Mouse (Mus musculus): ENCODE measurements around the gene Gcnt1.

The Gcnt1 gene

DNA sequence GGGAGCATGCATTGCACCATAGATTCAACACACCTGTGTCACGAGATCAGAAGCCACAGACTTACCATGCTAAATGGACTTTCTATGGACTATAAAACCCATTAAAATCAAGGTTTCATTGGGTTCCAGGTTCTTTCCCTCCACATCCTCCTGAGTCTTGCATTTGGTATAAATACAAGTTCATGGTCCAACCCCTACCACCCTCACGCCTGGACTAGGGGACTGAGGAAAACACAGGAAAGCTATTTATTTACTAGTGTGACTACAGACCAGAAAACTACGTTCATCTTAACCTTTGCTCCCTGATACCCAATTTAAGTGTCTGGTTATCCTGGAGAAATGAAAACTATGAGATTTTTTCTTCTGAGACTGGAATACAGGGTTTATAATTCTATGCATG, at the start of gene Gcnt1:
Gene Gcnt1, minus strand, starts transcription at position 144 of the 400 bp plus-strand sequence.
- no peak for DNase-seq (ENCODE audit: low read depth, low spot score)

- no peak for DNase-seq (ENCODE audit: low read depth, low spot score)
Observed at GRCm38 (mm10) chr19:17417855-17418254, 45.2 kb upstream of the Gcnt1 start.

- DNase-seq (ENCODE audit: low read depth, low spot score), result no peak
Observed at GRCm38 (mm10) chr19:17412915-17413459, 40.3 kb upstream of the Gcnt1 start.

DNA sequence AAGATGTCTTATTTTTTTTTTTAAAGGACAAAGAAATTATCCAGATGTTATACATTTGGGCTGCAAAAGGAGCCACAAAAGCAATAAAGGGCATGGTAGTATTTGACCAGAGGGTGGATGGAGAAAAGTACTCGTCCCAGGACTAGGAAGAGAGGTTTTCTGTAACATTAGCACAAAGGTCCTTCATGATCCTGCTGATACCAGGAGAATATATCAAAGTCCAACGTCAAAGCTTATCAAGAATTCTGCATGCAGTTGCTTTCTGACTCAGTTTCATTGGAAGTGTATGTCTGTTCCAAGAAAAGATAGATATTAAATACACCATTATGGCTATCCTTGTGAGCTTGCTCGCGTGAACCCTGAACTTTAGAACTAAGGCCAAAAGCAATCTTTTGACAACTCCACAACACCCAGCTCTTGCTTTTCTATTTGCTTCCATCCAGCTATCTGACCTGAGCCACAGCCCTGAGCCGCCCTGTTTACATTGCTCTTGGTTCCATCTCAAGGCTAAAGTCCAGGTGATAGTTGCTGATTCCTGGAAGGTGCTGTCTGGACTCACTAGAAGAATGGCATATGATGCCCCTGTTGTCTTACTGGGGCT, 37.9 kb upstream of the Gcnt1 start:
- DNase-seq (ENCODE audit: low read depth, low spot score), result no peak

- DNase-seq (ENCODE audit: low read depth, low spot score), result no peak
Observed at GRCm38 (mm10) chr19:17409351-17409750, 36.7 kb upstream of the Gcnt1 start.

- no peak for DNase-seq (ENCODE audit: low read depth, low spot score)
Observed at GRCm38 (mm10) chr19:17408591-17408990, 35.9 kb upstream of the Gcnt1 start.

- DNase-seq (ENCODE audit: low read depth, low spot score), result no peak
Observed at GRCm38 (mm10) chr19:17406823-17407222, 34.2 kb upstream of the Gcnt1 start.

DNA sequence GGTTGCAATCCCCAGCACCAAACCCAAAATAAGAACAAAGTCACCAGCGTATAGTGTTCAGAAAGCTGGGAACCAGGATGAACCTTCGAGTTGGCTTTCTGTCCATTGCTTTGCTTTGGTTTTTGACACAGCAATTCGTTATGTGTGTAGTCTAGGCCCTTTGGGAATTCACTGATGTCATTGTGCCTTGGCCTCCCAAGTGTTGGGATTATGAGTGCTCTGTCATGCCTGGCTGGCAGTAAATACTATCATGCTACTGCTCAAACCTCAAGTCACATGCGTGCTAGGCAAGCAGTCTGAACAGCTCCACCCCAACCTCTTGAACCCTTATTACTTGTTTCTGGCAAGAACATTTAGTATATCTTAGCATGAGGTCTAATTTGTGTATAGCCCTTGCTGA, 30.5 kb upstream of the Gcnt1 start:
- no peak for DNase-seq (ENCODE audit: low read depth, low spot score)

DNA sequence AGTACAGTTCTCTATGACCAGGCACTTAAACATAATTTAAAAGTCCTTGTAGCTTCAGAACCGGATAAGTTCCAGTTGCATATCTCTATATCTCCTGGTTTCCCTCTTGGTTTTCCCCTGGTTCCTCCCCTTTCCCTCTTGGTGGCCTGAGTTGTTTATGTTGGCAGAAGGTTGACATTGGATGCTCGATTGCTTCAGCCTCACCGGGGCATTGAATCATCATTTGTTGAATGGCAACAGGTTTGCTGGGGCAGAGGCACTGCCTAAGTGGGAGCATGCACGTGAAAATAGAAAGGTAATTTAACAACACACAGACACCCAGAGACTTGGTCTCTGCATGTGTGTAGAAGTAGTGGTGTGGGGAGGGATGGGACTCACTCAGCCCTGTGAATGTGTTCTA, 27.9 kb upstream of the Gcnt1 start:
- no peak for DNase-seq (ENCODE audit: low read depth, low spot score)

DNA sequence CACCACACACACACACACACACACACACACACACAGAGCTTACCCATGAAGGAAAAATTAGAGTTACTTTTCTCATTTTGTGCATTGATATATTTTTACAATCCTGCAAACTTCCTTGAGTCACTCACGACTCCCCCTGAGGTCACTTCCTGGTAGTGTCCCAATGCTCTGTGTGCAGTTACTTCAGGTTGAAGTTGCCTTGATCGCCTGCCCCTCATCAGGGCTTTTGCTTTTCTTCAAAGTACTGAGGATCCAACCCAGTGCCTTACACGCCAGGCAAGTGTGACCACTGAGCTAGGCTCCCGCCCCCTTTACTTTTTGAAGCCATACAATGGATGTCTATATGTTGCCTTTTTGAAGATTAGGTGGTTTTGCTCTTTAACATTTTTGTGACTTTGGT, 27.3 kb upstream of the Gcnt1 start:
- no peak for DNase-seq (ENCODE audit: low read depth, low spot score)

DNA sequence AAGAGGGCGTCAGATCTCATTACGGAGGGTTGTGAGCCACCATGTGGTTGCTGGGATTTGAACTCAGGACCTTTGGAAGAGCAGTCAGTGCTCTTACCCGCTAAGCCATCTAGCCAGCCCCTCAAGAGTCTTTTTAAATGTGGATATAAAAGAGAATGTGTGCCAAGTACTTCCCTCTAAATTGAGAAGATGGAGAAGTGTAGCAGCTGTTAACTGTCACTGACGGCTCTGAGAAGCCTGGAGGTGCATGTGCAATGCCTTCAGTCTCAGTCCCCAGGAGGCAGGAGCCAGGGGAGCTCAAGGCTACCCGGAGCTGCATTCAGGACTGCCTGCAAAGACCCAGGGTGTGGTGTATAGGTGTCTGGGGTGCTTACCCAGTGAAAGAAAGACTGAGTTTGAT, 25.3 kb upstream of the Gcnt1 start:
- DNase-seq (ENCODE audit: low read depth, low spot score), result no peak

DNA sequence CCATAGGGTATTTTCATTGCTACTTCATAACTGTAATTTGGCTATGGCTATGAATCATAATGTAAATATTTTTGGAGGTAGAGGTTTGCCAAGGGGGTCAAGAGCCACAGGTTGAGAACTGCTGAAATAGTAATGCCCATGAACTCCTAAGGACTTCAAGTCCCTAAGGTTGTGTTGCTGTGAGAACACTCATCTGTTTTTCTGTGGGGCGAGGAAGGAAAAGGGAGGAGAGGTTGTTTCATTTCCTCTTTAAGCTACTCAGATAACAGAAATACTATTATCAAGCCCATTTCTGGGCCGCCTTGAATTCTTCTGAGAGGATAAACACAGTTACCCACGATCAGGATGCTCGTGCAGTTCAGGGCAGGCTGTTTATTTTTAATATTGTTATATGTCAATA, 24.2 kb upstream of the Gcnt1 start:
- no peak for DNase-seq (ENCODE audit: low read depth, low spot score)

GRCm38 (mm10) chr19:17393841-17394591, 21.4 kb upstream of the Gcnt1 start, which contains the start of gene Rfk:
Gene Rfk, plus strand, starts transcription at chr19:17394043.
- DNase-seq (ENCODE audit: low read depth, low spot score), result peak; percentile 94

DNA sequence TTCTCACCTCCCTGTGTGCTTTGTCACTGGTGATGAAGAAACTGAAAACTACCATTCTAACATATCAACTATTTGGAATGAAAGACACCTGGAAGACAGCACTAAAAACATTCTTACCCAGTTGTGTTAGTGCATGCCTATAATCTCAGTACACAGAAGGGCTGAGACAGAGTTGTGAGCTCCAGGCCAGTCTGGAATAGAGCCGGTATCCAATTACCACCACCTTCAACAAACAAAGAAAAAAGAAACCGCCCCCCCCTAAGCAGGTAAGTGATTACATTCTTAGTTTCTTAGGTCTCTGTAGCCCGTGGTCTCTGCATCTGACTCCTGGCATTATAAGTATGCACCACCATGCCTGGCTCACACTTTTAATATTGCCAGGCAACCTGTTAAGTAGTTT, 20.2 kb upstream of the Gcnt1 start:
- no peak for DNase-seq (ENCODE audit: low read depth, low spot score)

GRCm38 (mm10) chr19:17388404-17388803, 15.8 kb upstream of the Gcnt1 start:
- peak; percentile 30 for DNase-seq (ENCODE audit: low read depth, low spot score)

DNA sequence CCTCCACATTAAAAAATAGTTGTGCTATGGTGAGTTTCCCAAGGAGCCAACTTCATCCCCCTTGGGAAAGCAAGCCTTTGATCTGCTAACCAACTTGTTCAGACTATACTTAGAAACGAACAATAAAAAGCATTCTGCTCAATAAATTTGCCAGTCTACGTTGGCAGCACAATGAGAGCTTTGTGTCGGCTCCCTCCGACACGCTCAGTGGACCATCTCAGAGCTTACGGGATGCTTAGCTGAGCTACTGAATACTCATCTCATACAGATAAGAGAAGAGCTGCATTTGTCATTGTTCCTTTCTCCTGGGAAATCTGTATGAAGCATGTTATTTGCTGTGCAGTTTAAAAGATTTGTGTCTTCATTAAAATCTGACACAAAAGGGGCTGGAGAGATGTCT, 13.8 kb upstream of the Gcnt1 start:
- no peak for DNase-seq (ENCODE audit: low read depth, low spot score)

GRCm38 (mm10) chr19:17385426-17385825, 12.8 kb upstream of the Gcnt1 start:
- DNase-seq (ENCODE audit: low read depth, low spot score), result peak; percentile 10

DNA sequence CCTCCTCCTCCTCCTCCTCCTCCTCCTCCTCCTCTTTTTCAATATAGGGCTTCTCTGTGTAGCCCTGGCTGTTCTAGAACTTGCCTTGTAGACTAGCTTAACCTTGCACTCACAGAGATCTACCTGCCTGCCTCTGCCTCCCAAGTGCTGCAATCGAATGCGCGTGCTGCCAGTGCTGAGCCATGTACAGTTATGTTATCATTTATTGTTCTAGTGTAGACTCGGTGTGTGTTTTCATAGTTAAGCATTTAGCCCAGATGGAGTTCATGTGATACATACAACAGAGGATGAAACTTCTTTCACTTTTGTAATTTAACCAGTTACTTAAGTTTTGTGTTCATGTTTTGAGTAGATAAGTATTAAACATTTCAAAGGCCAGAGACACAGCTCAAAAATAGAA, 12.4 kb upstream of the Gcnt1 start:
- no peak for DNase-seq (ENCODE audit: low read depth, low spot score)

- no peak for DNase-seq (ENCODE audit: low read depth, low spot score)
Observed at GRCm38 (mm10) chr19:17382807-17383397, 10.3 kb upstream of the Gcnt1 start.

GRCm38 (mm10) chr19:17380549-17380948, 7.9 kb upstream of the Gcnt1 start:
- peak; percentile 52 for DNase-seq (ENCODE audit: low read depth, low spot score)

GRCm38 (mm10) chr19:17378845-17379244, 6.2 kb upstream of the Gcnt1 start:
- DNase-seq (ENCODE audit: low read depth, low spot score), result no peak

- DNase-seq (ENCODE audit: low read depth, low spot score), result no peak
Observed at GRCm38 (mm10) chr19:17369581-17369980, 3.1 kb downstream of the Gcnt1 start.

GRCm38 (mm10) chr19:17368557-17368956, 4.1 kb downstream of the Gcnt1 start:
- no peak for DNase-seq (ENCODE audit: low read depth, low spot score)
